Mouse (Mus musculus): ENCODE results near the gene Cfap43. TPM values are rescaled to one million over a fixed set of nuclear protein-coding genes. Genes with fewer than 3 reads are reported as not detected.

Cfap43 gene
- total and polyA plus RNA-seq, 2 experiments = not detected

DNA sequence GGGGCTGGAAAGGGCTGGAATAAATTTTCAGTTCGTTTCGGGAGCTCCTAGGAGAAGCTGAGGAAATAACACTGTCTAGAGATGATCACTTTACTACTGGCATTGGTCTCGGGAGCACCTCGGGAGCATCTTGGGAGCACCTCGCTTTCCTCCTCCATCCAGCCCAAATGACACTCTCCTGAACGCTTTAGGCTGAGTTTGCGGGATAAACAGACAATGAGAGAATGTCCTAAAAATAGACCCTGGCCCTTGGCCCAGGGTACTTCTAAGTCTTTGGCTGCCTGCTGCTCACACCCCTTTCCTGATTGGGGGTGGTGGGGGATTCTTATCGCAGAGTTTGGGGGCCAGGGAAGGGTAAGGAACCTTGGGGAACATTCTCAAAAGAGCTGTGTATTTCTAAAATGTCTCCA, 884 bp upstream of the Cfap43 start:
- no peak for DNase-seq (ENCODE audit: extremely low read depth, low read depth, low spot score)
- Histone ChIP-seq H3K4me3 (ENCODE audit: insufficient read depth, low read depth, low read length) (no peak overlapping the region), H3K27me3 (ENCODE audit: control insufficient read depth, insufficient read depth, low read length) (peaks cover 3% of the 10 kb centered on the region; the same call in 1 of the 2 replicates), H3K27ac (replicated peaks; ENCODE audit: insufficient read depth, low read depth, low read length) (0 out of 2 replicates have a peak overlapping the region, but pooled peaks have one; percentile 13), H3K9ac (ENCODE audit: low read depth, low read length) (no peak overlapping the region), H3K4me1 (ENCODE audit: control insufficient read depth, insufficient read depth, low read length) (no peaks in the 10 kb centered on the region), H3K36me3 (ENCODE audit: control insufficient read depth, insufficient read depth, low read length) (no peaks in the 10 kb centered on the region), H3K79me2 (ENCODE audit: control insufficient read depth, insufficient read depth, low read length) (peaks cover 10% of the 10 kb centered on the region; the same call in 1 of the 2 replicates)
- 10% methylated on average over 8 of the region's 8 CpGs for WGBS
- TF ChIP-seq CTCF (IDR thresholded peaks at IDR 0.05; ENCODE audit: low read depth, low read length) (no peak), POLR2A (IDR thresholded peaks at IDR 0.05; ENCODE audit: extremely low read depth, insufficient read depth, low read length) (no peak)

DNA sequence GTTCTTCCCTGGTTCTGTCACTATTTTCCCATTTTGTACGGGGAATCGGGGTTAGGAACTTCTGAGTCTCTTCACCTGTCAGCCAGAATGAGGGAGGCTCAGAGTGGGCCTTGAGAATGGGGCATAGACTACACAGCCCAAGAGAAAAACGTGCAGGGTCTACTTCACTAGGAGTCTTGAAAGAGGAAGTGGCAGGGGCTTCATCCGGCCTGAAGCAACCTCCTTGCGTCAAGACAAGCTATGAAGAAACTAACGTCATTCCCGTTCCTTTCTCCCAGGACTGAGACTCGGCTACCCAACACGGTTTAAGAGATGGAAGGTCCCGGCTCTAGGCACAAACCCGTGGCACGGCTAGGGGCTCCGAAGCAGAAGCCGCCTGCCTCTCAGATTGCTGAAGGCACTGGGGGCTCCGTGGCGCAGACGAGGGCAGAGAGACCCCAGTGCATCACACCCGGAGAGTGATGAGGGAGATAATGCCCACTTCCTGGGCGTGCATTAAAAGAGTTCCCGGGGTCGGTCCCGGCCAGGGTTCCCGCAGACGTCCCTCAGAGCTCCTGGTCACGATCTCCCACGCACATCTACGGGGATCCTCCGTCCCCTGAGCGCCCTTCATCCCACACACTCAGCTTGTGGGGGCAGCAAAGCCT, 509 bp downstream of the Cfap43 start:
- Histone ChIP-seq H3K4me1 (ENCODE audit: control insufficient read depth, insufficient read depth, low read length) (no peaks in the 10 kb centered on the region), H3K27me3 (ENCODE audit: control insufficient read depth, insufficient read depth, low read length) (peaks cover 3% of the 10 kb centered on the region; the same call in 1 of the 2 replicates), H3K9ac (ENCODE audit: low read depth, low read length) (peak overlapping the region; percentile 81), H3K36me3 (ENCODE audit: control insufficient read depth, insufficient read depth, low read length) (no peaks in the 10 kb centered on the region), H3K79me2 (ENCODE audit: control insufficient read depth, insufficient read depth, low read length) (peaks cover 10% of the 10 kb centered on the region; the same call in 1 of the 2 replicates), H3K4me3 (ENCODE audit: insufficient read depth, low read depth, low read length) (peak overlapping the region; percentile 88), H3K27ac (replicated peaks; ENCODE audit: insufficient read depth, low read depth, low read length) (peak overlapping the region; percentile 50)
- no peak for DNase-seq (ENCODE audit: extremely low read depth, low read depth, low spot score)
- 3% methylated on average over 29 of the region's 29 CpGs for WGBS
- TF ChIP-seq POLR2A (IDR thresholded peaks at IDR 0.05; ENCODE audit: extremely low read depth, insufficient read depth, low read length) (no peak), CTCF (IDR thresholded peaks at IDR 0.05; ENCODE audit: low read depth, low read length) (no peak)

DNA sequence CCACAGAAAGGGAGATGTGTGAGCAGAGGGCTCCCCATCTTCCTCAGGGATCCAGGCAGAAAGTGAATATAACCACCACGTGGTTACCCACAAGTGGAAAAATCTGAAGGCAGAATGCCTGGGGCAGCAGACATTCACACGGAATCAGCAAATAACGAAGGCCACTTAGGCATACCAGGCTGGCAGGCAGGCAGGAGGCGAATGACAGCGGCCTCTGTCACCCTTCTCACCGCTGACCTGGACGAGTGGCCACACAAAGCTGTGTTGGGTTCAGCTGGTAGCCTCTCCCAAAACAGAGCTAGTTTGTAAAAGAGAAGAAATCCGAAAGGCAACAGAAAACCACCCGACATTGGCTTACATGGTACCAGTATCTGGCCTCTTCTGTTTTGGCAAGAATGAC, 1.1 kb downstream of the Cfap43 start:
- peak overlapping the region; percentile 53 for H3K9ac ChIP-seq (ENCODE audit: low read depth, low read length)
- no peaks in the 10 kb centered on the region for H3K36me3 ChIP-seq (ENCODE audit: control insufficient read depth, insufficient read depth, low read length)
- no peak overlapping the region for H3K27ac ChIP-seq (replicated peaks; ENCODE audit: insufficient read depth, low read depth, low read length)
- H3K79me2 ChIP-seq (ENCODE audit: control insufficient read depth, insufficient read depth, low read length) = peaks cover 10% of the 10 kb centered on the region; the same call in 1 of the 2 replicates
- DNase-seq (ENCODE audit: extremely low read depth, low read depth, low spot score) = no peak
- H3K27me3 ChIP-seq (ENCODE audit: control insufficient read depth, insufficient read depth, low read length) = peaks cover 3% of the 10 kb centered on the region; the same call in 1 of the 2 replicates
- TF ChIP-seq POLR2A (IDR thresholded peaks at IDR 0.05; ENCODE audit: extremely low read depth, insufficient read depth, low read length) (no peak), CTCF (IDR thresholded peaks at IDR 0.05; ENCODE audit: low read depth, low read length) (no peak)
- peak overlapping the region; percentile 88 for H3K4me3 ChIP-seq (ENCODE audit: insufficient read depth, low read depth, low read length)
- H3K4me1 ChIP-seq (ENCODE audit: control insufficient read depth, insufficient read depth, low read length) = no peaks in the 10 kb centered on the region
- WGBS = 24% methylated on average over 9 of the region's 9 CpGs

DNA sequence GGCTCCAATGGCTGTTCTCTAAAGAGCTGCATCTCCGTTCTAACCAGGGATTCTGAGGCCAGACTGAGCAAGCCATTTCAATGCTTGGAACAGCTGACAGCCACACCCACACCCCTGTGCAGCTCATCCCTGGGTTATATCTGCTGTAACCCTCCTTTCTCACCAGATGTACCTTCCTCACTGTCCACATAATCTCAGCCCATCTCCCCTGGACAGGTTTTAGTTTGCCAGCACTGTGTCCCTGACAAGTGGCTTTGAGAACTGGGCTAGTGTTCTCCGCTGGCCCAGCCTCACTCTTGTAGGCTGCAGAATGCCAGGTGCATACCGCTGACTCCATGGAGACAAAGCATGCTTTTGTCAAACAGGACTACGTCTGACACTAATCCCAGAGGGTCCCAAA, 1.7 kb downstream of the Cfap43 start:
- Histone ChIP-seq H3K4me3 (ENCODE audit: insufficient read depth, low read depth, low read length) (no peak overlapping the region; the same call in 1 of the 2 replicates), H3K36me3 (ENCODE audit: control insufficient read depth, insufficient read depth, low read length) (no peaks in the 10 kb centered on the region), H3K27ac (replicated peaks; ENCODE audit: insufficient read depth, low read depth, low read length) (no peak overlapping the region), H3K79me2 (ENCODE audit: control insufficient read depth, insufficient read depth, low read length) (peaks cover 10% of the 10 kb centered on the region; the same call in 1 of the 2 replicates), H3K27me3 (ENCODE audit: control insufficient read depth, insufficient read depth, low read length) (peaks cover 3% of the 10 kb centered on the region; the same call in 1 of the 2 replicates), H3K4me1 (ENCODE audit: control insufficient read depth, insufficient read depth, low read length) (no peaks in the 10 kb centered on the region), H3K9ac (ENCODE audit: low read depth, low read length) (no peak overlapping the region)
- 52% methylated on average over 4 of the region's 4 CpGs for WGBS
- no peak for TF ChIP-seq CTCF (IDR thresholded peaks at IDR 0.05; ENCODE audit: low read depth, low read length)
- TF ChIP-seq POLR2A (IDR thresholded peaks at IDR 0.05; ENCODE audit: extremely low read depth, insufficient read depth, low read length) = no peak
- DNase-seq (ENCODE audit: extremely low read depth, low read depth, low spot score) = no peak

DNA sequence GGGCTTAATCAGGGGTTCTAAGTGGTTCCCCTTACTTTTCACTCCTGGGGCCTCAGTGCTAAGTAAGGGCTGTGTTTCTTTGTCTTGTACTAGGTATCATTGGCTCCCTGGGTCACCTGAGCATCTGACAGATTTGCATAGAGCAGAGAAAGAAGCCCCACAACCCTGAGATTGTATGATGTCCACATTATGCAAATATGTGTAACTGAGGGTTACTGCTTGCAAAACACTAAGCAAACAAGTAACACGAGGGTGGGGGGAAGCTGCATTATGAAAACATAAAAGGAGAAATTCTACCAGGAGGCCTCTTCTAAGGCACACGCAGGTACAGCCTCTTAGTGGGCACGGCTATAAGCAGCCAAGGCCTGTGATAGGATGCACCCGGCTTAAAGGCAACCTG, 3.8 kb downstream of the Cfap43 start:
- no peak for DNase-seq (ENCODE audit: extremely low read depth, low read depth, low spot score)

DNA sequence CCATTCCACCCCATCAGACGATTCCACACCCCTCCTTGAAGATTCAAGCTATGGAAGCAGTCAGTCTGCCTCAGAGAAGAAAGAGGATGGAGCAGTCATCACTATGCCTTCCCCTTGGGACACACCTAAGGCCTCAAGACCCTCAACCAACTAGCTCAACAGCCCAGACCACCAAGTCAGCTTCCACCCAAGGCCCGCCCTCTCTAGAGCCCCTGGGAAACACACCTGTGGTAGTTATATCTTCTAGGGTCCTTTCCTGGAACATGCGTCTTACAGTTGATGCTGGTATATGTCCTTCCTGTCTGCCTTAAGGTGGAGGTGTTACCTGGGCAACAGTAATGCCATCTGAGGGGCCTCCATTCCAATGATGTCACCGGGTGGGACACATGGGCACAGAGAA, 4.9 kb downstream of the Cfap43 start:
- WGBS = 89% methylated on average over 4 of the region's 4 CpGs

More for the DNA sequence above, 3.8 kb downstream of the Cfap43 start:
- H3K27me3 ChIP-seq (ENCODE audit: control insufficient read depth, insufficient read depth, low read length) = peaks cover 3% of the 10 kb centered on the region; the same call in 1 of the 2 replicates
- no peak overlapping the region for H3K4me3 ChIP-seq (ENCODE audit: insufficient read depth, low read depth, low read length)
- H3K36me3 ChIP-seq (ENCODE audit: control insufficient read depth, insufficient read depth, low read length) = no peaks in the 10 kb centered on the region
- no peak overlapping the region for H3K27ac ChIP-seq (replicated peaks; ENCODE audit: insufficient read depth, low read depth, low read length)
- H3K9ac ChIP-seq (ENCODE audit: low read depth, low read length) = no peak overlapping the region
- TF ChIP-seq POLR2A (IDR thresholded peaks at IDR 0.05; ENCODE audit: extremely low read depth, insufficient read depth, low read length) = no peak
- TF ChIP-seq CTCF (IDR thresholded peaks at IDR 0.05; ENCODE audit: low read depth, low read length) = no peak
- H3K79me2 ChIP-seq (ENCODE audit: control insufficient read depth, insufficient read depth, low read length) = peaks cover 10% of the 10 kb centered on the region; the same call in 1 of the 2 replicates
- 63% methylated on average over 4 of the region's 4 CpGs for WGBS
- no peaks in the 10 kb centered on the region for H3K4me1 ChIP-seq (ENCODE audit: control insufficient read depth, insufficient read depth, low read length)

More for the DNA sequence above, 4.9 kb downstream of the Cfap43 start:
- Histone ChIP-seq H3K27ac (replicated peaks; ENCODE audit: insufficient read depth, low read depth, low read length) (no peak overlapping the region), H3K27me3 (ENCODE audit: control insufficient read depth, insufficient read depth, low read length) (peaks cover 3% of the 10 kb centered on the region; the same call in 1 of the 2 replicates), H3K4me1 (ENCODE audit: control insufficient read depth, insufficient read depth, low read length) (no peaks in the 10 kb centered on the region), H3K9ac (ENCODE audit: low read depth, low read length) (no peak overlapping the region), H3K4me3 (ENCODE audit: insufficient read depth, low read depth, low read length) (no peak overlapping the region), H3K79me2 (ENCODE audit: control insufficient read depth, insufficient read depth, low read length) (peaks cover 10% of the 10 kb centered on the region; the same call in 1 of the 2 replicates), H3K36me3 (ENCODE audit: control insufficient read depth, insufficient read depth, low read length) (no peaks in the 10 kb centered on the region)
- TF ChIP-seq CTCF (IDR thresholded peaks at IDR 0.05; ENCODE audit: low read depth, low read length) = no peak
- no peak for TF ChIP-seq POLR2A (IDR thresholded peaks at IDR 0.05; ENCODE audit: extremely low read depth, insufficient read depth, low read length)
- no peak for DNase-seq (ENCODE audit: extremely low read depth, low read depth, low spot score)

Measured in liver, adult 2 months (tissue).